Mouse (Mus musculus): ENCODE data around the gene Mindy1.

GRCm38 (mm10) chr3:95286510-95286909 is 5.4 kb downstream of the Mindy1 start:
- TF ChIP-seq POLR2A (IDR thresholded peaks at IDR 0.05; ENCODE audit: low read depth, low read length) (no peak), CTCF (IDR thresholded peaks at IDR 0.05; ENCODE audit: borderline replicate concordance, insufficient read depth, low read length) (no peak)

All from embryonic fibroblast, embryonic 13.5 days (primary cell).